9 mouse cellular contexts compared by ENCODE assay signal in the genomic region with DNA sequence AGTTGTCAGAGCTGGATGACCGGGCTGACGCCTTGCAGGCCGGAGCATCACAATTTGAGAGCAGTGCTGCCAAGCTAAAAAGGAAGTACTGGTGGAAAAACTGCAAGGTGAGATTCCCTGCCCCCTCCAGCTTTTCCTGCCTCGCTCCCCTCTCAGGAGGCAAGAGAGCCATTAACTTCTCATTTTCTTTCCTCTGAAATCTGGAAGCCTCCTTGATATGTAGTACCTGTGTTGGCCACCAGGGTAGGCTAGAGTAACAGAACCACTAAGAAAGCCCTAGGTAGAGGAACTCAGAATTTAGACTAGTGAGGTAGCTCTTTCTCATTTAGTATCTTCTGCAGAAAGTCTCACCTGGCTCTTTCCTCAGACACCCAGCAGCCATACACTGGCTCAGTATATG. TPM values are rescaled to one million over a fixed set of nuclear protein-coding genes. Genes with fewer than 3 reads are reported as not detected.
DNase-seq lines count a peak whose midpoint lies in the region; ATAC-seq and TF ChIP-seq lines count a peak whose summit lies in the region.
"Had no signal": no experiment of that assay in that cellular context is flagged by ENCODE, and none has a peak within 500 bp of the region (broad histone marks: within the 10 kb centered on the region; RNA-seq: fewer than 3 reads in every experiment).

No protein-coding gene starts in this region.

- no peak overlapping the region for H3K4me3 ChIP-seq in ES-E14 (ENCODE audit: insufficient read depth in 1 of 2, low read depth in 1 of 2, low read length in 2 of 2, poor library complexity in 1 of 2, severe bottlenecking in 1 of 2)
- H3K4me3 ChIP-seq: neural tube, embryonic 12.5 days had no signal

- no peak overlapping the region for H3K9ac ChIP-seq in ES-E14 (ENCODE audit: insufficient read depth, low read depth, low read length, poor library complexity, severe bottlenecking)
- H3K9ac ChIP-seq: neural tube, embryonic 12.5 days had no signal

- H3K27ac ChIP-seq in ES-E14 (ENCODE audit: insufficient read depth, low read depth, low read length, poor library complexity, severe bottlenecking): no peak overlapping the region
- H3K27ac ChIP-seq: neural tube, embryonic 12.5 days had no signal

- H3K9me3 ChIP-seq in ES-E14 (ENCODE audit: control insufficient read depth, insufficient read depth, low read depth, low read length): no peaks in the 10 kb centered on the region
- H3K9me3 ChIP-seq: neural tube, embryonic 12.5 days had no signal

- peaks cover 3 to 5% of the 10 kb centered on the region in 2 experiments; a peak in 1 of 4 replicates for H3K4me1 ChIP-seq in ES-E14 (ENCODE audit: control insufficient read depth in 2 of 2, insufficient read depth in 2 of 2, low read length in 2 of 2, poor library complexity in 1 of 2)

- peak; percentile 30 for ATAC-seq in granulocyte monocyte progenitor cell, adult 5-6 weeks (replicated peaks; ENCODE audit: poor library complexity, severe bottlenecking)
- ATAC-seq in activated CD4-positive, CD25-positive, alpha-beta regulatory T cell, adult 4 months: no peak

- in situ Hi-C loops in ES-E14 (cut with MboI; ENCODE audit: low sequenced_read_pairs in 2 of 2, unreplicated experiment in 2 of 2): no loop called here

- H3K36me3 ChIP-seq in ES-E14 (ENCODE audit: control insufficient read depth, insufficient read depth, low read length, poor library complexity, severe bottlenecking): peaks cover 5% of the 10 kb centered on the region; the same call in 1 of the 2 replicates

- intact Hi-C loops in left cerebral cortex, postnatal 4 days (cut with DNase I): loop anchor here (5.0 kb wide), 1 partner anchor 53 kb away; no protein-coding TSS in a partner anchor

- peak; percentile 58 to 78 for DNase-seq in kidney, adult 8-10 months
- DNase-seq in kidney, adult 11 months: no peak
- DNase-seq in ES-E14 (ENCODE audit: low read depth, low spot score): peak; percentile 66
- peak; percentile 58 for DNase-seq in cerebellum, adult 11-12 months
- peak; percentile 48 for DNase-seq in left cerebral cortex, postnatal 4 days
- peak; percentile 64 for DNase-seq in right cerebral cortex, adult 18-20 months

TF ChIP-seq in ES-E14, 5 proteins besides CTCF, POLR2A, EP300 and RAD21:
- TF ChIP-seq MAFK (IDR thresholded peaks at IDR 0.05; ENCODE audit: insufficient read depth, low read depth, low read length) (no peak), ZC3H11A (IDR thresholded peaks at IDR 0.05; ENCODE audit: borderline replicate concordance, low read depth, low read length) (peak; percentile 34; the same call in 1 of the 2 replicates)
TF ChIP-seq in ES-E14: peak in this region for 1.

RNA-seq across cellular contexts. Expression of a gene that starts 3.6 kb away (rescaled TPM):
- 3.5 and 4.6 TPM in 2 replicates for total RNA-seq in ES-E14 (2012; rRNA removed)
- 26.0 and 40.2 TPM in 2 replicates for total RNA-seq in granulocyte monocyte progenitor cell, adult 5-6 weeks (2014; fragmentation: Nextera tagmentation)
- total RNA-seq in granulocyte monocyte progenitor cell, adult 5-6 weeks (2017): 6.3 and 7.1 TPM in 2 replicates
- total RNA-seq in left cerebral cortex, postnatal 4 days (2021): 10 to 100 TPM in 1 of 2 experiments, 1 to 10 TPM in 1; 7.0 to 10.2 TPM
- 10 to 100 TPM; 14.0 to 14.4 TPM for polyA plus RNA-seq in activated CD4-positive, CD25-positive, alpha-beta regulatory T cell, adult 4 months (2017; shearing (Covaris generic))

RNA-seq across cellular contexts. Expression of a gene that starts 12.7 kb away (rescaled TPM):
- total RNA-seq in ES-E14 (2012; rRNA removed): 4.2 and 6.4 TPM in 2 replicates
- total RNA-seq in granulocyte monocyte progenitor cell, adult 5-6 weeks (2014; fragmentation: Nextera tagmentation): 13.8 TPM in 2 replicates
- 16.5 and 17.7 TPM in 2 replicates for total RNA-seq in granulocyte monocyte progenitor cell, adult 5-6 weeks (2017)
- total RNA-seq in left cerebral cortex, postnatal 4 days (2021): 1 to 10 TPM; 1.7 to 1.9 TPM
- polyA plus RNA-seq in activated CD4-positive, CD25-positive, alpha-beta regulatory T cell, adult 4 months (2017; shearing (Covaris generic)): 10 to 100 TPM; 65.5 to 84.7 TPM

RNA-seq across cellular contexts. Expression of a gene that starts 17.8 kb away (rescaled TPM):
- 0.22 TPM in 1 of 2 replicates, not detected in the other for total RNA-seq in ES-E14 (2012; rRNA removed)
- total RNA-seq in granulocyte monocyte progenitor cell, adult 5-6 weeks (2014; fragmentation: Nextera tagmentation): 50.7 and 62.0 TPM in 2 replicates
- 34.7 and 55.2 TPM in 2 replicates for total RNA-seq in granulocyte monocyte progenitor cell, adult 5-6 weeks (2017)
- total RNA-seq in left cerebral cortex, postnatal 4 days (2021): not detected
- polyA plus RNA-seq in activated CD4-positive, CD25-positive, alpha-beta regulatory T cell, adult 4 months (2017; shearing (Covaris generic)): 100 to 1,000 TPM; 427 to 432 TPM

RNA-seq across cellular contexts. Expression of a gene that starts 27.4 kb away (rescaled TPM):
- total RNA-seq in ES-E14 (2012; rRNA removed): 155 and 184 TPM in 2 replicates
- 117 and 197 TPM in 2 replicates for total RNA-seq in granulocyte monocyte progenitor cell, adult 5-6 weeks (2014; fragmentation: Nextera tagmentation)
- 121 and 155 TPM in 2 replicates for total RNA-seq in granulocyte monocyte progenitor cell, adult 5-6 weeks (2017)
- 10 to 100 TPM; 67.7 to 72.7 TPM for total RNA-seq in left cerebral cortex, postnatal 4 days (2021)
- 10 to 100 TPM; 85.7 to 89.0 TPM for polyA plus RNA-seq in activated CD4-positive, CD25-positive, alpha-beta regulatory T cell, adult 4 months (2017; shearing (Covaris generic))

RNA-seq across cellular contexts. Expression of a gene that starts 27.5 kb away (rescaled TPM):
- 159 and 187 TPM in 2 replicates for total RNA-seq in ES-E14 (2012; rRNA removed)
- 242 and 263 TPM in 2 replicates for total RNA-seq in granulocyte monocyte progenitor cell, adult 5-6 weeks (2014; fragmentation: Nextera tagmentation)
- total RNA-seq in granulocyte monocyte progenitor cell, adult 5-6 weeks (2017): 242 and 288 TPM in 2 replicates
- total RNA-seq in left cerebral cortex, postnatal 4 days (2021): 10 to 100 TPM; 44.9 to 51.4 TPM
- 10 to 100 TPM; 33.1 to 61.3 TPM for polyA plus RNA-seq in activated CD4-positive, CD25-positive, alpha-beta regulatory T cell, adult 4 months (2017; shearing (Covaris generic))

Comparison
In these comparisons a context has a peak if more than half of its experiments do, and no peak if none do; other contexts are left out.
1. RNA of a gene that starts 17.8 kb away (total RNA-seq): 34.7 to 62.0 TPM in granulocyte monocyte progenitor cell, adult 5-6 weeks; 0.22 TPM in ES-E14 and not detected in left cerebral cortex, postnatal 4 days; every median in the first group is over 10 times any median in the second.